Mouse (Mus musculus) spleen, embryonic (tissue): ENCODE results near the gene 2410002F23Rik.
"Not testable (repeated sequence)": the region's sequence is repeated elsewhere in the genome, so short reads cannot be mapped to it uniquely, and the experiment has no call there.

Experiments
- CTCF ChIA-PET: fragments of 350-600 bp; sonication (Branson Sonifier 250); formaldehyde crosslinking; loops from one replicate; lab custom pipeline; 2022; lab: Charles Lee

Gene 2410002F23Rik

GRCm38 (mm10) chr7:44261147-44261546 lies 14.6 kb downstream of the 2410002F23Rik start, which contains the start of gene Gm15517:
Gene Gm15517 (plus strand): TSS chr7:44261447.
- CTCF ChIA-PET: no interaction called here

GRCm38 (mm10) chr7:44262791-44263643 lies 16.5 kb downstream of the 2410002F23Rik start:
- CTCF ChIA-PET: interaction anchor here (1.0 to 1.4 kb wide), 3 partner anchors 50 to 88 kb away, joined by 3 to 4 read pairs (median 4); no protein-coding TSS in a partner anchor

- CTCF ChIA-PET: no interaction called here
Measured at GRCm38 (mm10) chr7:44268117-44268516, 21.6 kb downstream of the 2410002F23Rik start.

- CTCF ChIA-PET: no interaction called here
Measured at GRCm38 (mm10) chr7:44269397-44269796, 22.9 kb downstream of the 2410002F23Rik start.

- CTCF ChIA-PET: no interaction called here
Measured at GRCm38 (mm10) chr7:44271309-44271708, 24.8 kb downstream of the 2410002F23Rik start.

GRCm38 (mm10) chr7:44272546-44272945 lies 26.0 kb downstream of the 2410002F23Rik start:
- CTCF ChIA-PET: no interaction called here

- CTCF ChIA-PET: no interaction called here
Measured at GRCm38 (mm10) chr7:44273446-44273845, 26.9 kb downstream of the 2410002F23Rik start.

GRCm38 (mm10) chr7:44274096-44274495 lies 27.6 kb downstream of the 2410002F23Rik start:
- CTCF ChIA-PET: no interaction called here

- CTCF ChIA-PET: no interaction called here
Measured at GRCm38 (mm10) chr7:44275546-44275945, 29.0 kb downstream of the 2410002F23Rik start.

GRCm38 (mm10) chr7:44276461-44277249 lies 30.1 kb downstream of the 2410002F23Rik start:
- CTCF ChIA-PET: interaction anchor here (0.8 to 1.2 kb wide), 3 partner anchors 42 to 82 kb away, joined by 4 to 10 read pairs (median 6); no protein-coding TSS in a partner anchor

- CTCF ChIA-PET: interaction anchor here (0.8 to 1.2 kb wide), 3 partner anchors 41 to 82 kb away, joined by 4 to 10 read pairs (median 6); no protein-coding TSS in a partner anchor
Measured at GRCm38 (mm10) chr7:44277250-44277622, 30.7 kb downstream of the 2410002F23Rik start.

GRCm38 (mm10) chr7:44280959-44281358 lies 34.4 kb downstream of the 2410002F23Rik start:
- CTCF ChIA-PET: interaction anchor here (0.6 kb wide), 1 partner anchor 92 kb away, joined by 6 read pairs; no protein-coding TSS in a partner anchor

- CTCF ChIA-PET: no interaction called here
Measured at GRCm38 (mm10) chr7:44281586-44281985, 35.1 kb downstream of the 2410002F23Rik start.

GRCm38 (mm10) chr7:44287760-44288159 lies 41.2 kb downstream of the 2410002F23Rik start:
- CTCF ChIA-PET: interaction anchor here (0.6 kb wide), 1 partner anchor 23 kb away, joined by 5 read pairs; no protein-coding TSS in a partner anchor

GRCm38 (mm10) chr7:44290986-44291385 lies 44.5 kb downstream of the 2410002F23Rik start:
- CTCF ChIA-PET: no interaction called here

GRCm38 (mm10) chr7:44291418-44291817 lies 44.9 kb downstream of the 2410002F23Rik start:
- CTCF ChIA-PET: no interaction called here

GRCm38 (mm10) chr7:44297501-44297900 lies 51.0 kb downstream of the 2410002F23Rik start:
- CTCF ChIA-PET: not testable (repeated sequence)
